Mouse (Mus musculus) thymus, adult 2 months (tissue): Measurements from ENCODE around the gene Ncoa7. TPM values are rescaled to one million over a fixed set of nuclear protein-coding genes. Genes with fewer than 3 reads are reported as not detected.
"Not testable (repeated sequence)": the region's sequence is repeated elsewhere in the genome, so short reads cannot be mapped to it uniquely, and the experiment has no call there.

ENCODE experiments used
- DNase-seq: peaks from one replicate; pipeline ENCODE4 v3.0.0; 2021
- H3K27ac ChIP-seq: fragments of 200-500 bp; 2 replicates; pipeline ENCODE4 v1.5.1; 2012; ENCODE audit warnings: low read length, control low read depth; ENCODE audit not compliant: control insufficient read depth, insufficient read depth
- H3K27me3 ChIP-seq: fragments of 200-500 bp; 2 replicates; pipeline ENCODE4 v1.6.1; 2012; ENCODE audit warnings: mild to moderate bottlenecking, low read length, moderate library complexity, mixed read lengths; ENCODE audit not compliant: control insufficient read depth, insufficient read depth
- H3K36me3 ChIP-seq: fragments of 200-500 bp; 2 replicates; pipeline ENCODE4 v1.6.1; 2012; ENCODE audit warnings: mild to moderate bottlenecking, low read length, moderate library complexity; ENCODE audit not compliant: control insufficient read depth, insufficient read depth
- H3K4me1 ChIP-seq: fragments of 200-500 bp; replicated peaks from 2 replicates; pipeline ENCODE4 v1.6.1; 2012; ENCODE audit warnings: low read length; ENCODE audit not compliant: control insufficient read depth, insufficient read depth
- H3K4me3 ChIP-seq: fragments of 200-500 bp; 2 replicates; pipeline ENCODE4 v1.5.1; 2012; ENCODE audit warnings: mild to moderate bottlenecking, low read length, control low read depth, moderate library complexity; ENCODE audit not compliant: control insufficient read depth, insufficient read depth
- CTCF ChIP-seq: fragments of 200-500 bp; IDR thresholded peaks from 2 replicates; pipeline ENCODE4 v1.5.1; 2012; ENCODE audit warnings: mild to moderate bottlenecking, control low read depth, low read length, moderate library complexity, borderline replicate concordance; ENCODE audit not compliant: control insufficient read depth, poor library complexity, insufficient read depth; ENCODE audit errors: extremely low read depth
- POLR2A ChIP-seq: fragments of 200-500 bp; IDR thresholded peaks from 2 replicates; pipeline ENCODE4 v1.6.1; 2012; ENCODE audit warnings: mild to moderate bottlenecking, low read length, control low read depth, moderate library complexity; ENCODE audit not compliant: control insufficient read depth, poor library complexity, insufficient read depth; ENCODE audit errors: extremely low read depth
- WGBS: fragments of 180-500 bp; shearing (Covaris S2); methylation state at CpG from one replicate; pipeline ENCODE4 v1.1.7; 2018; 5-methylcytosine and 5-hydroxymethylcytosine counted together
- polyA plus RNA-seq: library from polyadenylated mRNA; depleted of rRNA; stranded (reverse); fragments of >200 nt; gene quantifications from 2 replicates; pipeline ENCODE4 v1.2.3, GENCODE M21; 2012

Ncoa7 gene
- polyA plus RNA-seq, 1 experiment: 7.7 TPM

DNA sequence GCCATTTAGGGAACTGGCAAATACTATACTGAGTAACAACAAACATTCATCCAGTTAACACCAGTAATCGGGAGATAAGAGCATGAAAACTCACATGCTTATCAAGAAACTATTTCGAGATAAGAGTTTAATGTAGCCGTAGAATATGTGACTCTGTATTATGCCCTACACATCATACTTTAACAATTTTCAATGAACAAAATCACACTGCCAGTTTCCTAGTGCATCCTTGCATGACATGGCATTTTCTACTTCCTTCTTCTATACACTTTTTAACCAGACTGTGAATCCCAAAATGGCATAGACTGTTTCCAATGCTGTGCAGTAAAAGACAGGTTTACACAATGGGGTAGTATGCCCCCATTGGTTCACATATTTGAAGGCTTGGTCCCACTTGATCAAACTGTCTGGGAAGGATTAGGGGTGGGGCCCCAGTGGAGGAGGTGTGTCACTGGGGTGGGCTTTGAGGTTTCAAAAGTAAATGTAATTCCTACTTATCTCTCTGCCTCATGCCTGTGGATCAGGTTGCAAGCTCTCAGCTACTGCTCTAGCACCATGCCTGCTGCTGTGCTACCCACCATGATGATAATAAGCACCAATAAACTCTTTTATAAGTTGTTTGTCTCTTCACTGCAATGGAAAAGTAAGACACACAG lies 15.3 kb downstream of the Ncoa7 start:
- no peak overlapping the region for H3K4me3 ChIP-seq
- H3K27me3 ChIP-seq: no peaks in the 10 kb centered on the region
- DNase-seq: no peak
- TF ChIP-seq POLR2A (no peak), CTCF (no peak)
- no peak overlapping the region for H3K27ac ChIP-seq
- H3K4me1 ChIP-seq: no peaks in the 10 kb centered on the region
- H3K36me3 ChIP-seq: no peaks in the 10 kb centered on the region
- WGBS: 97% methylated on average over 3 of the region's 3 CpGs

DNA sequence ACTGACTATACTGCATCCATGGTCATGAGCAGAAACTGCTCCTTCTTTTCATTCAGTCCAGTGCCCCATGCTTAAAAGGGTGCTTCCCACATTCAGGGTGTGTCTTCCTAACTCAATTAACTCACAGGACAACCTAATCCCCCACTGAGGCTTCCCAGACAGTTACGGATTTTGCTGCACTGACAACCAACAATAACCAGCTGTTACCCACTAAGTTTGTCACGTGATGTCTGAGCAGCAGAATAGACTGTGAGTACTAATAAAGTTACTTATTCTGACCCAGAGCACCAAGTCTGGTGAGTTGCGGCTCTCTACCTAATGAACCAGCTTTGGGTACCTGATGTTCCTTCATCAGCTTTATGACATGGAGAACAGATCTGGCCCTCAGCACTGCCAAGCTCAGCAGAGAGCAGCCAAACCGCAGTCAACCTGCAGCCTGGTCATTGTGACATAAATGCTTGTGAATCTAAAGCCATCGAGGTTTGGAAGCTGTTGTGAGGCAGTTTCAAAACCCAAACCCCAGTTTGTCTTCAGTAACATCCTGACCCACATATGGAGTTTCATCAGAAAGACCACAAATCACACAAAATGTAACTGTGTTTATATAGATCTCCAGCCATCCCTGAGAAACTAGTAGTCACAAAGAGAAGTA lies 16.9 kb downstream of the Ncoa7 start:
- DNase-seq: no peak
- TF ChIP-seq POLR2A (no peak), CTCF (no peak)
- no peaks in the 10 kb centered on the region for H3K36me3 ChIP-seq
- WGBS: 79% methylated on average over 5 of the region's 5 CpGs
- H3K4me1 ChIP-seq: no peaks in the 10 kb centered on the region
- H3K27me3 ChIP-seq: no peaks in the 10 kb centered on the region
- no peak overlapping the region for H3K4me3 ChIP-seq
- no peak overlapping the region for H3K27ac ChIP-seq

DNA sequence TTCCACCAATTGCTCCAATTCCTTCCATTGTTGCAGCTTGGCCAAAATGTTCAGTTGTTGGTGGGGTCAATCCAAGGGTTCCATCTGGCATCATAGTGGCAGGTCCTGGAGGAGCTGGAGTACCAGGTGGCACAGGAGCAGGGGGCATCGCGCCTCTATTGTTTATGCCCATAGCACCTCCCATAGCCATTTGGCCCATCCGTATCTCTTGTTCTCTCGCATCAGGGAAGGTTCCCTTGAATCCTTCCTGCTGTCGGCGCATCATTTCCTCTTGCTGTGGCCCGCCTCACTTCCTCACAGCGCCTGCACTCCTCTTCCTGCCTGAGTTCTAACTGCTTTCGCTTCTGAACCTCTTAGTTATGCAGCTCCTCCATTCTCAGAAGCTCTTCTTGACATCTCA lies 22.2 kb downstream of the Ncoa7 start:
- DNase-seq, H3K27me3 ChIP-seq, H3K36me3 ChIP-seq, H3K4me3 ChIP-seq, H3K27ac ChIP-seq, H3K4me1 ChIP-seq: not testable (repeated sequence)
- 98% methylated on average over 9 of the region's 9 CpGs for WGBS

DNA sequence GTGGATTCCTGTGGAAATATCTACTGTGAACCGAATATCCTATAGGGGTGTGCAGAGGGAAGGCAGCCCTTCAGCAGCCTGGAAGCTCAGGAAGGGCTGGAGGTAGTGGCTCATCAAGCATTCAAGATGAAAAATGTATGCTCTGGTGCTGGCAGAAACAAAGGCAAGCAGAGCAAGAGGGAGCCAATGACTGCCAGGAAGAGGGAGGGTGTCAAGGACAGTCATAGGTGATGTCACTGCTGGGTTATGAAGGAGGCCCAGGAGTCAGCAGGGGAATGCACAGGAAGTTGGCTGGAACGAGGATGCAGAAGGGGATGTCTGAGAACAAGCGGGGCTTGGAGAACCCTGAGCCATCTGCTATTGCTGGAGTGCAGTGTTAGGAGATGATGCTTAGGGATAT lies 24.9 kb downstream of the Ncoa7 start:
- H3K4me3 ChIP-seq: no peak overlapping the region
- no peak for DNase-seq
- H3K27ac ChIP-seq: no peak overlapping the region
- H3K4me1 ChIP-seq: 0 out of 2 replicates have a peak, but pooled peaks cover under 1% of the 10 kb centered on the region
- H3K36me3 ChIP-seq: no peaks in the 10 kb centered on the region
- 81% methylated on average over 3 of the region's 3 CpGs for WGBS
- no peaks in the 10 kb centered on the region for H3K27me3 ChIP-seq
- TF ChIP-seq CTCF (no peak), POLR2A (no peak)

DNA sequence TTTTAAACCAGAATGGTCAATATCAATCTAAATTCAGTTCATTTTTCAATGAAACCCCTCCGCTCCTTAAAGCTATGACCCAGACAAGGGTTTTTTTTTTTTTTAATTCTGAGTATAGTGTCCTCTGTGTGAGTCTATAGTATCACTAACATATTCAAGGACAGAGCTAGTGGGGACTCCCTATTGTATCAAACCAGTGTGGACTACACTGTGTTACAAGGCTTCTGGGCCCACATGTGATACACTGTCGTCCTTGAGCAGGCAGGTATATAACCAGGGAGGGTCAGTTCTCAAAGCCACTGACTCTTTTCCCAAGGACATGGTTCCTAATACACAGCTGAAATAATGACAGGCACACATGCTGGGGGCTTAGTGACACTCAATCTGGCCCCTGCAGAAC lies 27.1 kb downstream of the Ncoa7 start:
- Histone ChIP-seq H3K36me3 (no peaks in the 10 kb centered on the region), H3K4me3 (no peak overlapping the region), H3K27me3 (no peaks in the 10 kb centered on the region), H3K4me1 (0 out of 2 replicates have a peak, but pooled peaks cover 2% of the 10 kb centered on the region), H3K27ac (no peak overlapping the region)
- TF ChIP-seq CTCF (no peak), POLR2A (no peak)
- 95% methylated on average over 2 of the region's 2 CpGs for WGBS
- DNase-seq: no peak

DNA sequence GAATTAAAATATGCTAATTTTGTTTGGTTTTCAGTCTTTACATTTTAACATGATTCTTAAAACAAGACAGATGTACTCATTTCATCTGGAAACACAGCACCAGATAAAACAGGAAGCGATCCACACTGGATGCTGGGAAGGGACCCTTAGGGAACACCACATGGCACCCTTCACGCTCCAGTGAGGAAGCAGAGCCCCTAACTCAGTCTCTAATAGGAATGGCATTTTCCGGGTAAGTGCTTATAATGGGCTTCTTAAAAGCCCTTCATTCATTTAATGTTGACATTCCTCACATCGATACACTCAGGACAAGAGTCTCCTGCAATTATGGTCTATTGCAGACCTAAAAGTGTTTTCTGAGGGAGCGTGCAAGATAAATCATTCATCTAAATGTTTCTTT lies 27.6 kb downstream of the Ncoa7 start:
- no peak overlapping the region for H3K27ac ChIP-seq
- WGBS: 92% methylated on average over 5 of the region's 5 CpGs

DNA sequence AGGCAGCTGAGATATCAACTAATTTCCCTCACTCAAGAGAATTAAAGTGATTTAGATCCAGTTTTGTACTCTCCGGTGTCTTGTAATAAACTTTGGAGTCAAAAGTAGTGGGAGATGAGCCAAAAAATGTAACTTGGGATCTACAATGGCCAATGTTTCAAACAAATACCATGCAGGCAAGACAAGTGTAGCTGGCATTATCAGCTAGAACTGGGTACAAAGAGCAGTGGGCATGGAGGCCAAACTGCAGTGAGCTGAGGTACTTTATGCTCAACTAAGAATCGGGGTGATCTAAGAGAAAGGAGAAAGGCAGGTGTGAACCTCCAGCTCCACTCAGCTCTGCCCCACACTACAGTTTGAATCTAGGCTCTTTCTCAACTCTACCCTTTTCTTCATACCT lies 28.7 kb downstream of the Ncoa7 start:
- Histone ChIP-seq H3K27me3 (no peaks in the 10 kb centered on the region), H3K27ac (no peak overlapping the region), H3K4me1 (0 out of 2 replicates have a peak, but pooled peaks cover 2% of the 10 kb centered on the region), H3K36me3 (no peaks in the 10 kb centered on the region), H3K4me3 (no peak overlapping the region)
- no peak for DNase-seq
- TF ChIP-seq POLR2A: no peak
- TF ChIP-seq CTCF: no peak
- 91% methylated on average over 2 of the region's 2 CpGs for WGBS

More for the DNA sequence above, 27.6 kb downstream of the Ncoa7 start:
- Histone ChIP-seq H3K27me3 (no peaks in the 10 kb centered on the region), H3K36me3 (no peaks in the 10 kb centered on the region), H3K4me1 (0 out of 2 replicates have a peak, but pooled peaks cover 2% of the 10 kb centered on the region), H3K4me3 (no peak overlapping the region)
- TF ChIP-seq POLR2A: no peak
- no peak for TF ChIP-seq CTCF
- no peak for DNase-seq
